Mouse (Mus musculus) gastrocnemius, postnatal 25 days (tissue): ENCODE measurements at regions not wholly inside any gene's neighbourhood (a gene's known extent, or its start where the extent isn't known, plus 50 kb on each side); places are given as distances from the start of the nearest gene placed in this dataset.

Source experiments
- DNase-seq: peaks from one replicate; pipeline ENCODE4 v3.0.0; 2022

DNA sequence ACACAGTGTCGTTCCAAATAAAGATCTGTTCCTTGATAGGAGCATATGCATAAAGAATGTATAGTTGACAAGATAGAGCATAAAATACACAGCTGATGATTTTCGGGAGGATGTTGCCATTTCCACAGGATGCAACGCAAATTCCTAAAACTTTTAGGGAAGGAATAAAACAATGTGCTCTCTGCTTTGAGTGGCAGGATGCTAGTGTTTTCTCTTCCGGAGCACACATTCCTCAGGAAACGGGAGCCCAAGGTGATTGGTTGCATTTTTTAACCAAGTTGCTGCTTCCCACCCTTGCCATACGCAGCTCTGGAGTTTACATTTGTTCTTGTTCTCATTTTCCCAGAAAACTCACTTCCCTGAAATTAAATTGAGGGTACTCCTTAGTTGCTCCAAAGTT, 116.8 kb upstream of the Arhgap28 start:
- no peak for DNase-seq

GRCm38 (mm10) chr17:68134373-68134772, 130.5 kb upstream of the Arhgap28 start:
- DNase-seq, result no peak

GRCm38 (mm10) chr17:68135436-68135835, 131.5 kb upstream of the Arhgap28 start:
- DNase-seq, result no peak

GRCm38 (mm10) chr17:68143307-68143706, 130.3 kb upstream of the L3mbtl4 start:
- no peak for DNase-seq

DNA sequence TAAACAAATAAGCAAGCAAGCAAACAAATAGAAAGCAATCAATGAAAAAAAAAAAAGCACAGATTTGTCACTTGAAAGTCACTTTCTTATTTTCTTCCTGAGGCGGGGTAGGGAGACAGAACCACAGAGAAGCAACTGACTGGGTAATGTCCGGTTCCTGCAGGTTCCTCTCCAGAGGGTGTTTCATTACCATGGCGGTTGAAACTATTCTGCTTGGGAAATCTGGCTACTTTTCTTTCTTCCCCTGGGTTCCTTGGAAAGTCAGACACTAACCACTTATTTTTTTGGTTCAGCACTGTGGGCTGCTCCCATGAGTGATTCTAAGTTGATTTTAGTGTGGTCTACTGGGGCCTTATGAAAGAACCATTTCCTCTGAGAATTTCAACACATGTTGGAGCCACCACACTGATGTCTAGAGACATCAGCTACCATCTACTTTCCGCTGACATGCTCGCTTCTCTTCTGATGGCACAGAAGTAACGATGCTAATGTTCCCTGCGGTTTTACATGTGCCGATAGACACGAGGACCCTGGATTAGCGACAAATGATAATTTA, 124.3 kb upstream of the L3mbtl4 start:
- no peak for DNase-seq

DNA sequence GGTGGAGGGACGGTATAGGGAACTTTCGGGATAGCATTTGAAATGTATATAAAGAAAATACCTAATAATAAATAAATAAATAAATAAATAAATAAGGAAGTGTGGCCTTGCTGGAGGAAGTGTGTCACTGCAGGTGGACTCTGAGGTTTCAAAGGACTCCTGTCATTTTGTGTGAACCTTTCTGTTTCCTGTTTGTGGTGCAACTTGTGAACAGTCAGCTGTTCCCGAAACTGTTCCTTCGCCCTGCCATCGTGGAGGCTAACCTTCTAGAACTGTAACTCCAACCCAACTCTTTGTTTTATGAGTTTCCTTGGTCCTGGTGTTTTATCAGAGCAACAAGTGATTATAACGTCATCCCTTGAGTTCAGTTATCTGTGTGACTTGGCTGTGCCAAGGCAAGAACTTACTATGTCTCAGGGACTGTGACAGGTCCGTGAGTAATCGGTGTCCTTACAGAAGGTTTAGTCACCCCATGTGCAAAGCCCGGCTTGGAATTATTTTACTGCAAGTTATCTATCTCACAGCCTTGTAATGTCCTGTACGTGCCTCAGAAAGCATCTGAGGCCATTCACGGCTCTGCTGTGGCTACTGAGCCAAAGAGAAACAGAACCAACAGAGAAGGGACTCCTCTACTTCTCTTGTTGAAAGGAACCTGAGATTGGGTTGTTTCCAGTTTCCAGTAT, 121.0 kb upstream of the L3mbtl4 start:
- no peak for DNase-seq

- no peak for DNase-seq
These were observed 118.7 kb upstream of the L3mbtl4 start for GRCm38 (mm10) chr17:68154879-68155278.

GRCm38 (mm10) chr17:68158172-68158651, 115.4 kb upstream of the L3mbtl4 start:
- DNase-seq, result peak; percentile 41

- no peak for DNase-seq
These were observed 112.5 kb upstream of the L3mbtl4 start for GRCm38 (mm10) chr17:68161107-68161506.

DNA sequence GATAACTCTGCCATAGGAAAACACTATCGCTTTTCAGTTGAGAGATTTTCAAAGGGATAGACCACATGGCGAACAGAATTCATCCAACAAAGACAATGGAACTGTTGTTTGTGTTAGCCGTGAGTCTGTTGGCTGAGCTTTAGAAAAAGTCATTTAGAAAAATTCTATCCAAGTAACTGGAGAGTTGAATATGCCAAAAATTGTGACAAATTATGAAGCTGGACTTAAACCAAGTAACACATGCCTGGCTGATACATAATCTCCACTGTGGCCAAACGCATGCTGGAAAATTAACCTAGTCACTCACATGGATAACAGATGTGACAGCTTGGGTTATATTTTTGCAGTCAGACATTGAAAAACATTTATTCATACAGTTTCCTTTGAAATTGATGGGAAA, 110.1 kb upstream of the L3mbtl4 start:
- DNase-seq, result no peak

DNA sequence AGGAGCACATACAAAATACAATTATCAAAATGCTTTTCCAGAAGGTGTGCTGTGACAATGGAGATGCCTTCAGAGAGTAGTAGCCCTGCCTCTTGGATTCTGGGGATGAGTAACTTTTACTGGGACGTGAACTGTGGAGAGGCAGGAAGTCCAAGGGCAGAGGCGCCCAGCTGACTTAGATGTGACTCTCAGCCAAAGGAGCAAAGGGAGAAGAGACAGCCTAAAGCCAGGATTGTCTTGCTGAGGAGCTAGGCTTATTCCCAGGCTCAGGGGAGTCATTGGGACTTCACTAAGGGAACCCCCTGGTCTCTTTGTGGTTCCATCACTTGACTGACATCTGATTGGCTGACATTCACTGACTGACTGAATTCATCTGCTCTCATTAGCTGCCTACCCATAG, 108.9 kb upstream of the L3mbtl4 start:
- DNase-seq, result no peak

- peak; percentile 9 for DNase-seq
These were observed 108.3 kb upstream of the L3mbtl4 start for GRCm38 (mm10) chr17:68165171-68165825.

- no peak for DNase-seq
These were observed 107.2 kb upstream of the L3mbtl4 start for GRCm38 (mm10) chr17:68166397-68166796.

- no peak for DNase-seq
These were observed 100.8 kb upstream of the L3mbtl4 start for GRCm38 (mm10) chr17:68172838-68173237.

DNA sequence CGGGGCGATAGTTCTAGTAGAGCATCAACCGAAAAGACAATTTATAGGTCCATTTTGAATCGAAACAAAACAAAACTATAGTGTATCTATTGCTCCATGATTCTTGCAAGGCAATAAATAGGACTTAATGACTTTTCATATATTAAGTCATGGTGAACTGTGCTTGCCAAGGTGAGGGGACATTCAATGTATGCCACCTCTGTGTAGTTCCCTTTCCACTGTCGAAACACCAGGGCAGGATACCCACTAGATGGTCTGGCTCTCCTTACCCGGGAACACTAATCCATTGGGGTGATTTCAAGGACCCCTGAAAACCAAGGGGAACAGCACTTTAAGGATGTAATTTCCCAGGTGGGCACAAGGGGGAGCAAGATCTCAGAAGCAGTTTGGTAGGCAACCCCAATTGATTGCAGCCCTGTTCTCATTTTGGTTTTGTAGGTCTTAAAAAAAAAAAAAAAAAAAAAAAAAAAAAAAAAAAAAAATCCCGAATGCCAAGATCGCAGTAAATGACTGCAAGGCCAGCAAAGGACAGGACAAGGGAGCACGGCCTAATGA, 96.9 kb upstream of the L3mbtl4 start:
- no peak for DNase-seq

DNA sequence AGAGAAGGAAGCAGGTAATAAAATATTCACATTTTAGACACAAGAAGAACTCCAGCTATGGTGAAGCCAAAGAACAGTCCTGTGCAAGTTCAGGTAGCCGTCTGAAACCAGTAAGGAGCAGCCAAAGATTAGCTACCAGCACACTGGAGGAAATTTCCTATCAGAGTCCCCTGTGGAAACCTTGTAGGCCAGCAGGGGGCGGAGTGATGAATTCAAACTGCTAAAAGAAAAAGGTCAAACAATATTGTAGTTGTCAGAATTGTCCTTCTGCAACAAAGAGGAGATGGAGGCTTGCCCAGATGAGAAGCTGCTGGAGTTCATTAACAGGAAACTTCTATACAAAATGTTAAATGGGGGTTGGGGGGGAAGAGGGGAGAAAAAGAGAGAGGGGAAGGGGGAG, 95.8 kb upstream of the L3mbtl4 start:
- DNase-seq, result no peak

GRCm38 (mm10) chr17:68185385-68185784, 88.2 kb upstream of the L3mbtl4 start:
- no peak for DNase-seq

- DNase-seq, result no peak
These were observed 83.7 kb upstream of the L3mbtl4 start for GRCm38 (mm10) chr17:68189888-68190287.

DNA sequence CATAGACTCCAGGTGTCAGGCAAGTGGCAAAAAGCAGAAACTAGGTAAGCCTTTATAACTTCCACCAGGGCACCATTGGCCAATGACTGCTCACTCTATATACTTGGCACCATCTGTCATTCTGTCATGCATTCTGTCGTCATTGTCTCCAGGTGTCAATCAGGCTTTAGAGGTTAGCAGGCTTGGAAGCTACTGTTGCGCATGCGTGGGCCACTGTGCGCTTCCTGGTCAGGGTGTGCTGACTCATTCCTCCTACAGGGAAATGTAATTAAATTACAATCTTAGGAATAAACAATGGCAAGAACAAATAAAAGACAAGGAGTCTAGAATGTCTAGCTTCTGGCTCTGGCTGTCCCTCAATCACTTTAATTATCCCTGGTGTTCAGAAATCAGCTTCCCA, 68.1 kb upstream of the L3mbtl4 start:
- no peak for DNase-seq

DNA sequence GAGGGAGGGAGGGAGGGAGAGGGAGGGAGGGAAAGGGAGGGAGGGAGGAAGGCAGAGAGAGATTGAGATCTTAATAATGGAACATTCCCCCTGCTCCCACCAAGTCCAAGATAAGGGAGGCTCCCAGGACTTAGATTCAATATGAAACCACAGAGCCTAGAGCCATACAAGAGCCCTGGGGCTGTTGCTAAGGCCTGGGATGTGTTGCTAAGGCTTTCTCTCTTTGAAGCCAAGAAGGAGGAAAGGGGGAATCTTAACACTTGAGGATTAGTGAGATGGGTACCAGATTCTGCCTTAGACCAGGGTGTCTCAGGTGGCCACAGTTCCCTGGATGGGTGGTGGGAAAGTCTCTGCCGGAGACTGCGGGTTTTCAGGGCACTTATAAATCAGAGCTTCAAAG, 64.8 kb upstream of the L3mbtl4 start:
- DNase-seq, result no peak

DNA sequence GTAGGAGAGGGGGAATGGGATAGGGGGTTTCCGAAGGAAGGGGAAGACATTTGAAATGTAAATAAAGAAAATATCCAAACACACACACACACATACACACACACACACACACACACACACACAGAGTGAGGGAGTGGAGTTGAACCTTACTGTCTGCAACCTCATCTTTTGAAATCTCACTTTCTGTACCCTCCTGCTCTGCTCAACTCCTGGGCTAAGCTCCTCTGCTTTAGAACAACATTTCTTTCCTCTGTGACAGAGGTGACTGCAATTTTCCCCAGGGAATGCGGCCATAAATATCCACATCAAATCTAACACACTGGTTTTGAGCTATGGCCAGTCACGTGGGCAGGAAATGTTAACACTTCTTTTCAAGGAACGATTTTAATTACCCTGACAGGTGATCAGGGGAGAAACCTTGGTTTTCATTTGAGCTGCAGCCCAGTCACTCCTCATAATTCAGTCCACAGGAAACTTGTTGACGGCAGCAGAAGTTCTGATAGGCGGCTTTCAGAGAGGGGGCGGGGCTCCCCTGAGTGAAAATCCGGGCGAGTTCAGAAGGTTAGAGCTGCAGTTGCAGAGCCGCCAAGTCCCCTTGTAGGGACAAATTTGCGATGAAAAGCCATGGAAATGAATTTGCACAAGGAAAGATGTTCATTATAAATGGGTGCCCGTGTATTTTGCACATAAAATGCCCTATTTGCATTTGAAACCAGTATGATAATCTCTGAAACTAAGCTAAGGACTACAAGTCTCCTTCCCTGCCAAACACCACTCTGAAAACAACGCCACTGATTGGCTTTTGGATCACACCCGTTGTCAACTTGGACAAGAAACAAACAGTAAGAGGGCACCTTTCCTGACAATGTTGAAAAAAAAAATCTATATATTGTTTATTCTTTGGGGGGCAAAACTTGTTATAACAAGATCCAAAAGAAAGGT, 63.0 kb upstream of the L3mbtl4 start:
- peak; percentile 13 for DNase-seq

GRCm38 (mm10) chr17:68218246-68218645, 55.4 kb upstream of the L3mbtl4 start:
- no peak for DNase-seq
